Mouse (Mus musculus) right cerebral cortex, adult 2 months (tissue): ENCODE measurements around the gene Cdh5.

Source experiments
- DNase-seq, 2 experiments: peaks; one replicate each; pipeline ENCODE4 v3.0.0; 2021 to 2022; ENCODE audit warnings: low spot score in 2 of 2

Gene Cdh5

GRCm38 (mm10) chr8:104188459-104188858, 87.0 kb downstream of the Cdh5 start:
- no peak for DNase-seq

DNA sequence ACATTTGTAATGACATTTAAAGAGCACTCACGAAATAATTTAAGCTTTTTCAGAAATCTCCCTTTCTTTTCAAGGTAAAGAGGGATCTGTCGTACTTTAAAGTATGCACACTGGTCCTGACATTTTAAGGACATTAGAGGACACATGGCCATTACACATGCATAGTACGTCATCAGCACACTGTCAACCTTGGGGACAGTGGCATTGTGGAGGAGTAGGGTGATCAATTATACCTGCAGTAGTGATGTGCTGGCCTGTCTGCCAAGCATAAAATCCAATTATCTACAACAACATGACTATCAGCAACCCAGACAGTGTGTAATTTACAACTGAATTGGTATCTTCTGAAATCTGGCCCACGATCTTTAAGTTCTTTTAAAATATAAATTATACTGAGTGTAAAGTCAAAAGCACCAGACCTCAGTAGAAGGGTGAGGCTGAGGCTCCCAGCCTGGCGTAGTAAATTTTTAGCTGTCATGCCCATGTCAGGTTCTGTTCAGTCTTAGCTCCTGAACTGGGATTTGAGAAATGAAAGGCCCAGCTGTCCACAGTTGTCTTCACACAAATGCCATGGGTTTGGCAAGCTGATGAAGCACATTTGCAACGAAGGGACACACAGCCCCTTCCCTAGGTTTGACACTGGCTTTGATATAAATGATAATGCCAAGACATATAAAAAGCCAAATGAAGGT, 89.5 kb downstream of the Cdh5 start:
- DNase-seq = no peak

GRCm38 (mm10) chr8:104191496-104191895, 90.1 kb downstream of the Cdh5 start:
- no peak for DNase-seq
